Mouse (Mus musculus) erythroblast, embryonic 14.5 days (primary cell): ENCODE results near the gene Sox6. TPM values are rescaled to one million over a fixed set of nuclear protein-coding genes. Genes with fewer than 3 reads are reported as not detected.

Source experiments
- H3K27me3 ChIP-seq: 2 replicates; pipeline ENCODE4 v1.6.1; 2012; ENCODE audit warnings: inconsistent platforms; ENCODE audit not compliant: control insufficient read depth
- H3K36me3 ChIP-seq: 2 replicates; pipeline ENCODE4 v1.6.1; 2012; ENCODE audit warnings: mild to moderate bottlenecking, inconsistent platforms; ENCODE audit not compliant: control insufficient read depth
- H3K4me1 ChIP-seq: 2 replicates; pipeline ENCODE4 v1.6.1; 2012; ENCODE audit warnings: inconsistent platforms; ENCODE audit not compliant: control insufficient read depth
- H3K4me3 ChIP-seq: replicated peaks from 2 replicates; pipeline ENCODE3; 2012; ENCODE audit warnings: moderate library complexity, mild to moderate bottlenecking, inconsistent platforms
- H3K9me3 ChIP-seq: 2 replicates; pipeline ENCODE4 v1.6.1; 2012; ENCODE audit warnings: low read length, inconsistent platforms, mixed read lengths; ENCODE audit not compliant: control insufficient read depth
- GATA1 ChIP-seq: IDR thresholded peaks from 2 replicates; pipeline ENCODE4 v1.6.1; 2012; ENCODE audit warnings: low read length, inconsistent platforms, mixed read lengths
- TAL1 ChIP-seq: IDR thresholded peaks from 3 replicates; pipeline ENCODE4 v1.6.1; 2012; ENCODE audit warnings: low read length, inconsistent platforms, mixed read lengths
- polyA plus RNA-seq: library from polyadenylated mRNA; stranded (reverse); fragments of >175 nt; gene quantifications from 2 replicates; pipeline ENCODE4 v1.2.3, GENCODE M21; 2012

Sox6 gene
- polyA plus RNA-seq, 1 experiment, result 3.7 TPM

DNA sequence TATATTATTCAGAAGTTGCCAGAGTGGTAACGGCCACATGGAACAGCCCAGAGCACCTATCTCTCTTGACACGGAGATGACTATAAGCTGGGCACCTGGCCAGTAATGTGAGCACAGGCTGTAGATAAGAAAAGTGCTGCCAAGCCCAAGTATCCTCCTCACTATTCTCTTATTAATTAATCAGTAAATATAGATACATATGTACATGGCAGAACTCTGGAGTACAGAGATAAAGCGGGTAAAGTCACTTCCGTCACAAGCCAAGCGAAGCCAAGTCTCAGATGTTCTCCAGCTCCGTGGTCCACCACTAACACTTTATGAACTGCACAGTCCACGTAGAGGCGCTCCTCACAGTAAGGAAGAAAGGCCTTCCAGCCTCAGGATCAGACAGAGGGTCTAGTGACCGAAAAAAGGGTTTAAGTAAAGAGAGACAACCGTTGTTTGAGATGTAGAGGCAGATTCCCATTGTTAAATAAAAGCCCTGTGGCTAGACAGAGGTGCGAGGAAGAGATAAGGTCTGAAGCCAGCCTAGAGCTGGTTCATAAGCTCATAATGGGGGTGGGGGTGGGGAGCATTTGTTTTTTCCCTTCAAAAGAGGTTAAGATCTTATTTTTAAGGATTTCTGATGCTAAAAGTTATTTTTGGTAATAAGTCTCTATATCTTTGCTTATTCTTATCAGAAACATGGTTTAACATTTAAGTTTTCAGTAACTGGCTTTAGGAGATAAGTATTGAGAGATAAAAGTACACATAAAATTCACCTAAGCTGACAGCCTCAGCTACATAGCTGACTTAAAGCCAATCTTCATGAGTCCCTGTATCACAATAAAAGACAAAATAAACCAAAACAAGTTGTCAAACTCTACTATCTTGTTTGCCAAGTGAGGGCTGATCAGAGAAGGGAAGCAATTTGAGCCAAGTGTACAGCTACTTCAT lies 207.4 kb downstream of the Sox6 start:
- Histone ChIP-seq H3K27me3 (no peaks in the 10 kb centered on the region), H3K4me1 (peaks cover 93% of the 10 kb centered on the region), H3K9me3 (no peaks in the 10 kb centered on the region), H3K4me3 (peak overlapping the region; percentile 60), H3K36me3 (peaks cover 94% of the 10 kb centered on the region)
- TF ChIP-seq TAL1, result peak; percentile 74
- peak; percentile 90 for TF ChIP-seq GATA1

DNA sequence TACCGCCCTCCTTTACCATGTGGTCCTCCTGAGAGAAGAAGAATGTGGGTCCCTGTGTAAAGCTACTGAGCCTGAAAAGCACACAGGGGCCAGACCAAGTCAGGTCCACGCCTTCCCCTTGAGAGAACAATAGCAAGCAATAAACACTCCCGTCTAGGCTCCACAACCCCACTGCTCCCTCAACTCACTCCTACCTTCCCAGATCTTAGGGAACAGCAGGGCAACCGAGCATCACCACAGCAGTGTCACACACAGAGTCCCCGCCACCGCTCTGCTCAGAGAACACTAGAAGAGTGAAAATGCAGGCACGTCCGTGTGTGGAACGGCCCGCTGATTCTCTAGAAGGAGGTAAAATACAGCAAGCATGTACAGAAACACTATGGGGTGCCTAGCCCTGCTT lies 208.2 kb downstream of the Sox6 start:
- Histone ChIP-seq H3K4me1 (peaks cover 88% of the 10 kb centered on the region), H3K4me3 (peak overlapping the region; percentile 60), H3K9me3 (no peaks in the 10 kb centered on the region), H3K27me3 (no peaks in the 10 kb centered on the region), H3K36me3 (peaks cover 94% of the 10 kb centered on the region)
- no peak for TF ChIP-seq GATA1
- TF ChIP-seq TAL1, result no peak

DNA sequence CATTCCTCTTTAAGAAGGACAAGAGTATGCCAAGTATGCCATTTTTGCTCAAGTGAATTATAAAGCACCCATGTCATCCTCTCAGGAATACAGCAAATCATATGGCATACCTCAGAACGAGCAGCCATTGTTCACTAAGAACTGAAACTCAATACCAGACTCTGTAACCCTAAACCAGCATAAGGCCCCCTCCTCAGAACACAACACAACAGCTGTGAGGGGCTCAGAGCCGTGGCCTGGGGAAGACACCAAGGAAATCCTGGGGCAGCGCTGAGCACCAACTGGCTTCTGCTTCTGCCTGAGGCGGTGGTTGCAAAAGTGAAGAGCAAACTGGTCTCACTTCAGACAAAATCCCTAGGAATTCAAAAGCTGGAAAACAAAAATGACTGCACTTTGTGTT lies 208.8 kb downstream of the Sox6 start:
- H3K27me3 ChIP-seq, result no peaks in the 10 kb centered on the region
- no peak for TF ChIP-seq GATA1
- no peak for TF ChIP-seq TAL1
- no peaks in the 10 kb centered on the region for H3K9me3 ChIP-seq
- H3K36me3 ChIP-seq, result peaks cover 95% of the 10 kb centered on the region
- H3K4me1 ChIP-seq, result peaks cover 85% of the 10 kb centered on the region
- no peak overlapping the region for H3K4me3 ChIP-seq

DNA sequence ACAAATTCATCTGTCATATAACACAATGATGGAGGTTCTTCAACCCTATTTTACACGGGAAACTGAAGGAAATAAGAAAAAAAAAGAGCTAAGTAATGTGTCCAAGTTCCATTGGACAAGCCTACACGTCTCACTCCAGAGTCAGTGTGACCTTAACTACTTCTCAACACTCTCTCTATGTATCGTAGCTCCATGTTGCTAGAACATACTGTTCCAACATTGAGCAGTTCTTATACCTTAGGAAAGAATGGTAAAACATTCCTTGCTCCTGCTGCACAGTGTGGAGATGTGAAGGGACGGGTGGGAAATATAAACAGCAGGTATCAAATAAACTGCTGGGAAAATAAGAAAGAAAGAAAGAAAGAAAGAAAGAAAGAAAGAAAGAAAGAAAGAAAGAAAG lies 209.3 kb downstream of the Sox6 start:
- no peak overlapping the region for H3K4me3 ChIP-seq
- no peaks in the 10 kb centered on the region for H3K27me3 ChIP-seq
- peaks cover 95% of the 10 kb centered on the region for H3K36me3 ChIP-seq
- TF ChIP-seq TAL1 (no peak), GATA1 (no peak)
- H3K4me1 ChIP-seq, result peaks cover 84% of the 10 kb centered on the region
- no peaks in the 10 kb centered on the region for H3K9me3 ChIP-seq

DNA sequence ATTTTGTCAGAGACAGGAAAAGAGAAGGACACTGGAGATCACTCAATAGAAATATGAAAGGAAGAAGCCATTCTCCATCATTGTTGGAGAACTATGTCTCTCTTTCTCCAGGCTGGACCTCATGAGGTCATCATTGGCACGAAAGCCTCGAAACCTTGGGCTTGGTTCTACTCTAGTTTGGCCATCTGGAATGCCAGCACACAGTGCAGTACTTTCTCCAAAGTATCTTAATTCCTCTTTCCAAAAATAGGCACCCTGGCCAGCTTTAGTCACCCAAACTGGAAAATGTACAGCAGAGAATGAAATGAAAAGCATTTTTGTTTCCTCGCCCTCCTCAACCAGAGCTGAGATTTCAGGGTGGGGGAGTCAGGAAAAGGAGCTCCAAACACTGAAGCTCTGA lies 213.3 kb downstream of the Sox6 start:
- TF ChIP-seq GATA1 (no peak), TAL1 (no peak)
- Histone ChIP-seq H3K9me3 (no peaks in the 10 kb centered on the region), H3K36me3 (peaks cover 100% of the 10 kb centered on the region)

DNA sequence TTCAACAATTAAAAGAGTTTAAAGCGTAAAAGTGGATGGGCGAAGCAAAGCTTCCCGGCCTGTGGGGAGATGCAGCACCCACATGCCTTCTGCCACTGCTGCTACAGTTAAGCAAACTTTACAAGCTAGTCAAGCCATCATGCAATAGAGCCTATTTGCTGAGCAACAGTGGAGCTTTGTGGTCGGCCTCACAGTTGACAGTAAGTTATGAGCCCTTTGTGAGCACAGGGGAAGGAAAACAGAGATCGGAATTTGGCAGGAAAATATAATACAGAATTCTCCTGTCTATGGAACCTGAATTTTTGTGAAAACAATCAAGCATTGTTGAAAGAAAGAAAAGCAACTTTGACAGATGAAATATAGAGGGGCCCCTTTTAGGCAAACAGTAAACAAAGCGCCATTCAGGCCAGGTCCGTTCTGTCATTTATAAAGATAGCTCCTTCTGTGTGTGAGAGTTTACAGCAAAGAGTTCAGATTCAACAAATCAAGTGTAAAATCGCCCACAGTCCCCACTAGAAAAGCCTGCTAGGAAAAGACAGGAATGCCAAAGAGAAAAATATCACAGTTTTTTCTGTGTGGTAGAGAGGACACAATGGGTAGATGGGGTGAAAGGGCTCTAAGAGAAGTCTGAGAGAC lies 213.9 kb downstream of the Sox6 start:
- peaks cover 56% of the 10 kb centered on the region for H3K4me1 ChIP-seq
- no peak overlapping the region for H3K4me3 ChIP-seq
- no peaks in the 10 kb centered on the region for H3K27me3 ChIP-seq
- no peak for TF ChIP-seq TAL1
- TF ChIP-seq GATA1, result no peak
- H3K36me3 ChIP-seq, result peaks cover 98% of the 10 kb centered on the region
- no peaks in the 10 kb centered on the region for H3K9me3 ChIP-seq

More for the DNA sequence above, 213.3 kb downstream of the Sox6 start:
- Histone ChIP-seq H3K4me3 (no peak overlapping the region), H3K4me1 (peaks cover 60% of the 10 kb centered on the region), H3K27me3 (no peaks in the 10 kb centered on the region)

DNA sequence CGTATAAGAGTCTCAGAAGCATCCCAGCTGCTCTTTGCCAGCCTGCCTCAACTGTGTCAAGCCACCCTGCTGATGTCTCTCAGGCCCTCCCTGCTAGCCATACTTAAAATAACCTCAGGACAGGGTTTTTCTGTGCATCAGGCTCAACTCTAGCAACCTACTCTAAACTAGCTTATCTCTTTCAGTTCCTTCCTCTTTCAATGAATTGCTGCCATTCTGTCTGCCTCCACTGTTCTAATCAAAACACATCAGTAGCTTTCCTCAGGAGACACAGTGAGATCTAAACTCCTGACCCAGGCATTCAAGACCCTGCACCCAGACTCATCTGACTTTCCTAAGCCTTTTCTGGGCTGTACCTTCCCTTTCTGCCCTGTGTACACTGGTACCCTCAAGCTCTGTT lies 219.5 kb downstream of the Sox6 start:
- Histone ChIP-seq H3K4me1 (peaks cover 22% of the 10 kb centered on the region), H3K27me3 (no peaks in the 10 kb centered on the region), H3K4me3 (no peak overlapping the region), H3K36me3 (peaks cover 52% of the 10 kb centered on the region), H3K9me3 (no peaks in the 10 kb centered on the region; the same call in 1 of the 2 replicates)
- TF ChIP-seq GATA1 (no peak), TAL1 (no peak)

DNA sequence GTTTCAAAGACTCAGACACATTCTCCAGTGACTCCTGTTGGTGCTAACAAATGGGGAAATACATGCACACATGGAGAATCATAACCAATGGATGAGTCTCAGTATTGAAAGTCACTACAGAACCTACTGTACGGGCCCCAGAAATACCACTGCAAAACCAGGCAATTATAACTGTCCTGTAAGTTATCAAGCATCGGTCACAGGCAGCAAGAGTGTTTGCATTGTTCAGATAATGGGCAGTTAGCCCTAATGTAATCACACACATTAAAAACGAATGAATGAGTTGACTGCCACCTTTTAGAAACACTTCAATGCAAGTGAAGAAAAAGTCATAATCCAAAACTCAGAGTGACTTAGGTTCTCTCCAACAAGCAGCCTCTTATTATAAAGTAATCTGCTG lies 235.3 kb downstream of the Sox6 start:
- Histone ChIP-seq H3K9me3 (no peaks in the 10 kb centered on the region), H3K27me3 (no peaks in the 10 kb centered on the region), H3K4me3 (no peak overlapping the region), H3K36me3 (peaks cover 99% of the 10 kb centered on the region), H3K4me1 (peaks cover 34% of the 10 kb centered on the region)
- TF ChIP-seq GATA1 (no peak), TAL1 (no peak)

DNA sequence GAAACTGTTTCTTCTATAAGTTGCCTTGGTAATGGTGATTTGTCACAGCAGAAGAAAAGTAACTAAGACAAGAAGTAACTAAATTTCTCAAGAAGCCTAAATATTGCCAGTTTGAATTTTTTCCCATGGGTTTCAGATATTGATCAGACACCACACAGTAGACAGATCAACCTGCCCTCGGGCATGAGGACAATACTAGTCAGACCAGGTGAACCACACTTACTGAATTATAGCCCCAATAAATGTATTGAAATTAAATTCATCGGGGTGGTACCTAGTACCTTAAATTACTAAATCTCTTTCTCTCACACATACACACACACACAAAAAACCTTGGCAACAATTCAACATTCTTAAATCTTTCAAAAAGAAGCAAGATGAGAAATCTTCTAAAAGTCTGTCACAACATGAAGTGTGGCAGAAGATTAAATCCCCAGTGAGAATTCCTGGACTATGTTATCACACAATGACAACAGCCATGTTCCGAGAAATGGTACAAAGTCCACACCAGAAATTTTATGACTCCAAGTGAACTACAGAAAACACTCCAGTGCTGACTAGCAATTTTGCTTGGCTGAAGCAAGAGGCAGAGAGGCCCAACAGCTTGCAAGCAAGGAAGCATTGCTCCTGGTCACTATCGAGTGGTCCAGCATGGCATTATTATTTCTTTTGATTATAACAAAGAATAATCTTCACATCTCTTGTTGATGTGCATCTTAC lies 244.3 kb downstream of the Sox6 start:
- TF ChIP-seq GATA1 (no peak), TAL1 (no peak)
- peaks cover 99% of the 10 kb centered on the region for H3K36me3 ChIP-seq
- H3K4me1 ChIP-seq, result peaks cover 7% of the 10 kb centered on the region
- no peak overlapping the region for H3K4me3 ChIP-seq
- H3K9me3 ChIP-seq, result no peaks in the 10 kb centered on the region
- no peaks in the 10 kb centered on the region for H3K27me3 ChIP-seq
